Mouse (Mus musculus): ENCODE data around the gene Nppc.

The Nppc gene

DNA sequence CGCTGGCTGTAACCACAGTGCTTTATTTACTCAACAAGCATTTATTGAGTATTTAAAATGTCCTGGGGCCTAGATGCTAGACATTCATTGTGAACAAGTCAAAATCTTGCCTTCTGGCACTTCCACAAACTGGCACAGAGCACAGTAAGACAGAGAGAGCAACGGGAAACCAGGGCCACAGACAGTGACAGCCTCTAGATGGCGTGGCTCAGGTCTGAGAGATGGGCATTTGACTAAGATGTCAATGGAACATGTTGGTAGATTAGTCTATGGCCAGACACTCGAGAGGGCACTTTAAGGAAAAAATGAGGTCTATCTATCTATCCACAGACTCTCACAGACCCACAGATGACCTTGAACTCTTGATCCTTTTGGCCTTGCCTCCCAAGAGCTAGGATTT lies 17.7 kb downstream of the Nppc start:
- DNase-seq (ENCODE audit: low spot score): no peak

DNA sequence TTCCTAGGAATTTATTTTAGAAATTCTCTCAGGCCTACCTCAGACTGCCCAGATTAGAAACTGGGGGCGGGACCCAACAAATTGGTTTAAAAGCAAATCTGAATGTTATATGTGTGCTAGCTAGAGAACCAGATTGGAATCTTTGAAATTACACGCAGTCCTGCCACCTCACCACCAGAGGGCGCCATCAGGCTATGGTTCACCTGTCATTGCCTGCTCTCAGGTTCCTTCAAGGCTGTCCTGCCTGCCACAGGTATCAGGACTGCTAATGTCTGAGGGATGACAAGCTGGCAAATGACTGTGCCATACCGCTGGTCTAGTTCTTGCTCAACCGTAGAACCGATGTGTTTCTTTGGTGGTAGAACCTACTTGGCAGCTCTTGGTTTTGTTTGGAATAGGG lies 20.1 kb downstream of the Nppc start:
- peak; percentile 61 for DNase-seq (ENCODE audit: low spot score)

DNA sequence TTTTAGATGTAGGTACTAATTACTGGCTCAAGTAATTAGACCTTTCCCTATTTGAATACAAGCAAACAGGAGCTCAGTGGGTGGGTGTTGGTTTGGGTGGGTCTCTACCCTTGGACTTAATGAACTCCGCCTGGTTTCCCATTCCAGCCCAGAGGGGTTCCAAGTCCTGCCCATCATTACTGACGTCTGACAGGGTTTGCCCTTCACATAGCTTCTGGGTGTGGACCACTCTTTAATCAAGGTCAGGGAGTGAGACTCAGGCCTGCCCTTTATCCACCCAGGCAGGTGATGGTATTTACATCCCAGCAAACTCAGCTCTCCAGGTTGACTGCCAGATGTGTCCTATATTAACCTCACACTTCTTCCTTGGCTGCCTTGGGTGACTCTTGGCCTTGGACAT lies 22.9 kb downstream of the Nppc start:
- no peak for DNase-seq (ENCODE audit: low spot score)

DNA sequence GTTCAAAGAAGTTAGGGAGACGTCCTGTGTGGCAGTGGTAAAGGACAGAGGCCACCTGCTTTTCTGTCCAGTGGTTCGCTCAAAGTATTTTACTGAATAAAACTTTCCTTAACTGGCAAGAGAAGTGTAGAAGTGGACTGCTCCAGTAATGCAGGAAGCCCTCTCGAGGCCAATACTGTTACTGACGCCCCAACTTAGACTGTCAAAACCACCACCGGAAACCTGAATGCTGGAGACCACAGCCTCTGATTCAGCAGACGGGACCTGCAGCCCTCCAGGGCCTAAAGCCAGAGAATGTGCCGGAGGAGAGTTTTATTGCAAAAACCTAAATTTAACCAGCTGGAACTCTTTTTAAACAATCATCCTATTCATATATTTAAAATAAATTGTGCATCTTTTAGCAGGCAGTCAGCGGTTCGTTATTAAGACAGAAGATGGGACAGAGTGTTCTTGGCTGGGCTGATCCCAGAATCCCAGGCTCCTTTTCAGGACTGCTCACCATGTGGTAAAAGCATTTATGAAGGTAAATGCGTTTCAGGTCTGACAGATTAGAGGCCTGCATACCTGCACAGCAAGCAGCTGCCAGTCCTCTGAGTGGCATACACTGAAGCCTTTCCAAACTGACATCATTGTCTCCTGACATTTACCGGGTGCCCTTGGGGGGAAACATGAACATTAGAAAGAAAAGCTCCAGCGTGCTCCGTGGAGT lies 27.1 kb downstream of the Nppc start:
- no peak for DNase-seq (ENCODE audit: low spot score)

DNA sequence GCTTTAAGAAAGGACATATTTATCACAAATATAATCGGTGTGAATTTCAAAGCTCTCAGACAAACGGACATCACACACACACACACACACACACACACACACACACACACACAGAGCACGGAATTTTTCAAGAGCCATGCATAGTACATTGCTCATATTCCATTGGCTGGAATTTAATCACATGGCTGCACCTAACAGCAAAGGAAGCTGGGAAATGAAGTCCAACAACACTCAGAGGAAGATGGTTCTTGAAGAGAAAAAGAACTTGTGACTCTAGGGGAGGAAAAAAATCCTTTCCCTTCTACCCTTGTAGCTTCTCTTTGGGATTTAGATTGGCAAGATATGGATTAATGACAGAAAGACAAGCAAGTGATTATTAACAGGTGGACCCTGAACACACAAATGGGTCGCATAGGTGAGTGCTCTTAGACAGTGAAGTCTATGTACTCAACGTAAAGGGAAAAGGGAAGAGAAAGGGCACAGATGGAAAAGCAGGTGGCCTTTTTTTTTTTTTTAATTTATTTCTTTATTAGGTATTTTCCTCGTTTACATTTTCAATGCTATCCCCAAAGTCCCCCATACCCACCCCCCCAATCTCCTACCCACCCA lies 35.5 kb downstream of the Nppc start:
- no peak for DNase-seq (ENCODE audit: low spot score)

DNA sequence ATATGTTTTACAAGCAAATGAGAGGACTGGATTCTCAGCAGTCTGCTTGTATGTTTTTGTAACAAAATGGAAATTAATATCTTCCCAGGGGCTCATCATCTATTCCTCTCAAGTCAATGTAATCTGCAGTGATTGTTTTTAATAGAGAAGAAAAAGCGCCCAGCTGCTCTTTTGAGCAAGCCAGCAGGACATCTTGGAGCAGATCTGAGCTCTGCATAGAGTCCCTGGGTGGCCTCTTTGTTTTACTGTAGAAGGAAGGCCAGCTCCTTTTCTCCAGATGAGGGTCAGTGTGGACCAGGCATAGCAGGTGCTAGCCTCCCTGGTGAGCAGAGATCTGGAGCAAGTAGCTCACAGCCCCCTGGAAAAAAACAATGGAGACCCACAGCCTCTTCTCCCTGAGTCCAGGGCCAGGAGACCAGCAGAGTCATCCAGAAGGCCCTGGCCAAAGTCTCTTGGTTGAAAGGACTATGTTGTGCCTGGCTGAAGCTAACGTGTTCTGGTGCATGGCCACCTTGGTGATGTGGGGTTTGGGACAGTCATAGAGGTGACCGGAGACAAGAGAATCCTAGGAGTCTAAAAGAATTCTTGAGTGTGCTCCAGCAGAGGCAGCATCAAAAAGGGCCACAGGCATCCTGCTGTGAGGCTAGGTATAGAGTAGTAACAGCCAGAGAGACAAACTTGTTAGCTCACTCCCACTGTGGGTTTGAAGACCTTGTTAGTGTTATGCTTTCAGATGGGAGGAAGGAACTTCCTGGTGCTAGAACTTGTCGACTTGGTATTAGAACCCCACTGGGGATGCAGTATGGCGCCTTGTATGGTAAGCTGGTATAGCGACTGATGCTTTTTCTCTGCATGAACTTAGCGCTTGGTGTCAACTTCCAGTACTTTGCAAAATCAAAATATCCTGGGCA lies 36.3 kb downstream of the Nppc start:
- DNase-seq (ENCODE audit: low spot score): no peak

DNA sequence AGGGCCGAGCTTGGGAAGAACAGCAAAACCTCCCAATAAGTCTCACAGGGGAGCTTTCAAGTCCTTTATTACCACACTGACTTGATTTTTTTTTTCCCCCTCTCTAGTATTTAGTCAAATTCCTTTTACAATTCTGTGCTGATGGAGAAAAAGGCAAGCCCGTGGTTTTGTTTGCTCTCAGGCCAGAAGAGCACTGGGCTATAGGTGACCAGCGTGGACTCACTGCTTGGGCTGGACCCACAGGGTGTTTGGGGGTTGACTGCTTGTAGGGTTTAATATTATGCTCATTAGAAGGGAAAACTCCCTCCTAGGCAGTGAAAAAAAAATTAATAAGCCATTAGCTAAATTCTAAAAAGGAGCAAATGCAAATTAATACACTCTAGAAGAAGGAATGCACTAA lies 36.9 kb downstream of the Nppc start:
- DNase-seq (ENCODE audit: low spot score): no peak

DNA sequence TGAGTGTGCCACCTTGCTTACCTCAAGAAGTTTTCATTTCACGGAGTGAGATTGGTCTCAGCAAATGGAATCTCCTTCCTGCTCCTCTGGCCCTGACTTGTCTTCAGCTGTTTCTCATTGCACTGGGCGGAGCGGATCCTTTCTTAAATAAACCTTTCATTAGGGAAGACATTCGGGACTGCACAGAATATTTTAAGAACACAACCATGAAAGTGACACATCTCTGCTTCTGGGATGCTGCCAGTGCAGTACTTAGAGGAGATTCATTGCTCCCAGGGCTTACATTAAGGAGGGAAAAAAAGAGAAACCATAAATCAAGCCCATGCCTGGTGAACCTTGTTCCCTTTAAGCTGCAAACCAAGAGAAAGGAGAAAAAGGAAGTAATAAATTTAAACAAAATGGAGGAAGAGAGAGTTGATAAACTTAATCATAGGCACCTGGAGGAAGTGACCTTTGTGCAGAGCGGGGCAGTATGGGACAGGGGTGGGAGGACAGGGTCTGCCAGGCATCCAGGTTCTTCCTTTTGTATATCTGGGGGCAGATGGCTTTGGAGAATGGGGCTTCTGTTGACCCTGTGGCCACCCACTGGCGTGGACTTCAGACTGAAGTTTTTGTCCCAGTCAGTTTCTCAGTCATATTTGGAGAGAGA lies 37.5 kb downstream of the Nppc start:
- no peak for DNase-seq (ENCODE audit: low spot score)

DNA sequence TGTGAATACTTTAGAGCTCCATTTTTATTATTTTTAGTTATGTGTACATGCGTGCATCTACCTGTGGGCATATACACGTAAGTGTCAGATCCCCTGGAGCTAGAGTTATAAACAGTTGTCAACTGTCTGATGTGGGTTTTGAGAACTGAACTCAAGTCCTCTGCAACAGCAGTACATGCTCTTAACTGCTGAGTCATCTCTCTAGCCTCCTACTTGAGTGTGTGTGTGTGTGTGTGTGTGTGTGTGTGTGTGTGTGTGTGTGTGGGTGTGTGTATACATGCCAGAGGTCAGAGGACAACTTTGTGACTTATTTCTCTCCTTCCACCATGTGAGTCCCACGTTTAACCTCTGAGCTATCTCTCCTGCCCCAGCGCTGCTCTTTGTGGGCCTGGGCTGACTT lies 39.8 kb downstream of the Nppc start:
- no peak for DNase-seq (ENCODE audit: low spot score)

DNA sequence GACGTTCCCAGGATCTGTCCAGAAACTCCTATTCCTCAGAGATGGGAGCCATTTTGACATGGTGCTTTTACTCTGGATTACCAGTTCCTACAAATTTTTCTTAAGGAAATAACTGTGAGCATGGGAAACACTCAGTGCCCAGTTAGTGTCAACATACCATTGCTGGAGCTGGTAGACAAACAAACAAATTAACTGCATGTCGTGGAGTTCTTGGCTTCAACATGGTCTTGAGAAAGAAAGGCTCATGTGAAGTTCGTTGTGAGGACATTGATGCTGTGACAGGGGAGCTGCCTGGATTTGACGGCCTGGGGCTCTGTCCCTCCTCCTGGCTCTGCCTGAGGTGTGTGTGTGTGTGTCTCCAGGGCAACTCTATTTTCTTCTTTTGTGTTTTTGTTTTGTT lies 40.4 kb downstream of the Nppc start:
- no peak for DNase-seq (ENCODE audit: low spot score)

DNA sequence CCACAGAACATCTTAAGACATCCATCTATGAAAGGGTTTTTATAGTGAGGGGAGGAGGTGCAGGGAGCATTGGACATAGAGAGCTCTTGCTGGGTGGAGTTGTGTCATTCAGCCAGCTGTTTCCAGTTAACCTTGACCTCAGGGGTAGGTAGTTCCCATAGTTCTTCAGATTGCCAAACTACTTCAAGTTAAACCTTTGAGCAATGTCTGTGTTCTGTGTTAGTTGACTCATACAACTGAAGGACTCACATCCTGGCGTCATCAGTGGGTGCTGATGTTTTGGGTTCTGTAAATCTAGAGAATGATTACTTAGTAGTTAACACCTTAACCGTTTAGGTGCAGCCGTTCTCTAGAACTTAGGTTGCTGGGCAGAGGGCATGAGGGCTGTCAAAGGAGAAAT lies 42.1 kb downstream of the Nppc start:
- no peak for DNase-seq (ENCODE audit: low spot score)

DNA sequence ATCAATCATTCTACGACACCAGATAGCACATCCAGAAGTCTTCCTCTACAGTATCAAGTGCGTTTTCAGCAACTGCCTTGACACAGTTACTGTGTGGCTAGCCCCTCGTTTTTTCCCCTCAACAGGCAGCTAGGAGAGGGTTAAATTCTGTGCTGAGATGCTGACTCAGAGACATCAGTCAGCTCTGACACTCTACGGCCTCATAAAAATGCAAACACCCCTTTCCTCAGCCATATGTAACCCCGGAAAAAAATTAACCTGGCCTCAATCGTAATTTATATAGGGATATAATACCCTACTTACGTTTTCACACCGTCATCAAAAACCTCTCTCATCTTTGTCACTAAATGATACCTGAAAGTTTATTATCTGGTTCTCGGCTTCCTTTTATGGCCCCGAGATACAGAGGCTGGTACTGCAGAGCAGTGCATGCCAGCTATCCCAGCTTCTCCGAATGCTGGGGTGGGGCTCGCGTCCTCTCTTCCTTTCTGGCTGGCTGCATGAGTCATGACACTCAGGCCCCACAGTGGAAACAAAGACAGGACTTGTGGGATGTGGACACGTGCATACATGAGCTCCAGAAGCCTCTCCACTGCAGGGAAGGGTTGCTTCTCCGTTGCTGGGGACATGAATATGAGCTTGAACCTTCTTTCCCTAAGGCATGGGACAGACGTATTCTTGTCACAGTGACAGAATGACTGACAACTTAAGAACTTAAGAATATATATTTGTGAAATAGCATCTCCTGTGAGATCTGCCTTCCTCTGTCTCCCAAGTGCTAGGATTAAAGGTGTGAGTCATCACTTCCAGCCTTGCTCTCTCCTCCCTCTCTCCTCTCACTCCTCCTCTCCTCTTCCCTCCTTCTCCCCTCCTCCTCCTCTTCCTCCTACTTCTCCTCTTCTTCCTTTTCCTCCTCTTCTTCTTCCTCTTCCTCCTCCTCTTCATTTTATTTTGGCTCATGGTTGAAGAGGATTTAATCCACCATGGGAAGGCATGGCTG lies 47.1 kb downstream of the Nppc start:
- DNase-seq (ENCODE audit: low spot score): no peak

DNA sequence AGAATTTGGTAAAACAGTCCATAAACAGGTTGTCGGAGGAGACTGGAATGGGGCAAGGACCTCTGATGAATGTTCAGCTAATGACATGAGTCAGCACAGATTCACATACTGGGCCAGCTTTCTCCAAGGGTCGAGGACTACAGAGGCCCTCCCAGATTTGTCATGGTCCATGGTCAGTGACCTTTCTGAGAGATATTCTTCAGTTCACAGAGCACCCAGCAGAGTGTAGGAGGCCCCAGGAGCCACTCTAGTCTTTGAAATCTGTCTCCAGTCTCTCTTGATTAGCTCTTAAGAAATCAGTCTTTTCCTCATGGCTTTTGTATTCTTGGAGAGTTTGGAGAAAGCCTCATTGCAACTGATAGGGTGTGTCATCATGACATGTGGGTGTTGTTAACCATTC lies 48.1 kb downstream of the Nppc start:
- no peak for DNase-seq (ENCODE audit: low spot score)

DNA sequence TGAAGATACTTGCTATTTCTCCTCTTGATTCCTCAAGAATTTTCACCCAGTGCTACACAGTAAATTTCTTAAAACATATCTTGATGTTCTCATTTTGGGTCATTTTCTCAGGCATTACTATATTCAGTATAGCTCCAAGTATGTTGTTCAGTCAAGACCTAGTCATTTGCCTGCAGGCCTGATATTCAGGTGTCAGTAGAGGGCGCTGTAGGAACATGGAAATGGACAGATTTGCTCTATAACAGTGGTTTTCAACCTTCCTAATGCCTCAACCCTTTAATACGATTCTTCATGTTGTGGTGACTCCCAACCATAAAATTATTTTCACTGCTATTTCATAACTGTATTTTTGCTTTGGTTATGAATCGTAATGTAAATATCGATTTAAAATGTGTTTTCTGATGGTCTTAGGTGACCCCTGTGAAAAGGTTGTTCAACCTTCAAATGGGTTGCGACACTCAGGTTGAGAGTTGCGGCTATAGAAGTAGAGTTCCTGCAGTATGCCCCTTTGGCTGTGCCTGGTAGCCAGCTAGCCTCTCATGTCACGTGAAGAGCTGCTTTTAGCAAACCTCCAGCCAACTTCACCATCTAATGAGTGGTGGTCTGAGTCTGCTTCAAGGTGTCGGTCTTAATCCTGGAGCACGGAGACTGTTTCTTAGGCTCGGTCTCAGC lies 51.8 kb downstream of the Nppc start:
- DNase-seq (ENCODE audit: low spot score): peak; percentile 61

Data from c-Kit-positive CD71-positive TER-119-positive erythroid progenitor cells, embryonic 14.5 days (primary cell).